Mouse (Mus musculus) ES-E14 (cell line): Measurements from ENCODE around the gene Nat8f4. TPM values are rescaled to one million over a fixed set of nuclear protein-coding genes. Genes with fewer than 3 reads are reported as not detected.
"Not testable (repeated sequence)": the region's sequence is repeated elsewhere in the genome, so short reads cannot be mapped to it uniquely, and the experiment has no call there.

ENCODE experiments used
- DNase-seq: peaks from one replicate; pipeline ENCODE4 v3.0.0-alpha.2; 2013; ENCODE audit warnings: low read depth, low spot score
- H3K27ac ChIP-seq: 2 replicates; pipeline ENCODE4 v1.5.1; 2012; ENCODE audit warnings: low read depth, mild to moderate bottlenecking, low read length, moderate library complexity, mixed read lengths; ENCODE audit not compliant: poor library complexity, insufficient read depth, severe bottlenecking
- H3K36me3 ChIP-seq: 2 replicates; pipeline ENCODE4 v1.6.1; 2012; ENCODE audit warnings: mild to moderate bottlenecking, low read length, moderate library complexity, mixed read lengths; ENCODE audit not compliant: control insufficient read depth, poor library complexity, insufficient read depth, severe bottlenecking
- H3K4me1 ChIP-seq, 2 experiments: fragments of 150-350 bp in 1 of 2; sonication (generic) in 1 of 2; 2 replicates each; pipeline ENCODE4 v1.6.1; 2012; ENCODE audit warnings: low read length in 2 of 2, mild to moderate bottlenecking in 1 of 2, mixed read lengths in 1 of 2; ENCODE audit not compliant: control insufficient read depth in 2 of 2, insufficient read depth in 2 of 2, poor library complexity in 1 of 2
- H3K4me3 ChIP-seq, 2 experiments: fragments of 150-350 bp in 1 of 2; sonication (generic) in 1 of 2; 2 replicates each; pipeline ENCODE4 v1.5.1; 2012; ENCODE audit warnings: low read length in 2 of 2, low read depth in 1 of 2, mild to moderate bottlenecking in 1 of 2, mixed read lengths in 1 of 2; ENCODE audit not compliant: insufficient read depth in 1 of 2, poor library complexity in 1 of 2, severe bottlenecking in 1 of 2
- H3K9ac ChIP-seq: 2 replicates; pipeline ENCODE4 v1.6.1; 2012; ENCODE audit warnings: low read depth, mild to moderate bottlenecking, low read length, mixed read lengths; ENCODE audit not compliant: poor library complexity, insufficient read depth, severe bottlenecking
- H3K9me3 ChIP-seq: fragments of 150-350 bp; sonication (generic); 2 replicates; pipeline ENCODE4 v1.6.1; 2012; ENCODE audit warnings: low read depth, mild to moderate bottlenecking, low read length; ENCODE audit not compliant: control insufficient read depth, insufficient read depth
- CHD2 ChIP-seq: IDR thresholded peaks from 2 replicates; pipeline ENCODE4 v1.6.1; 2014; ENCODE audit warnings: mild to moderate bottlenecking, low read depth, low read length, inconsistent platforms
- HCFC1 ChIP-seq: IDR thresholded peaks from 2 replicates; pipeline ENCODE4 v1.6.1; 2012; ENCODE audit warnings: low read length, inconsistent platforms, borderline replicate concordance; ENCODE audit not compliant: insufficient read depth
- MAFK ChIP-seq: IDR thresholded peaks from 2 replicates; pipeline ENCODE4 v1.6.1; 2014; ENCODE audit warnings: mild to moderate bottlenecking, low read depth, low read length, inconsistent platforms; ENCODE audit not compliant: insufficient read depth
- ZC3H11A ChIP-seq: IDR thresholded peaks from 2 replicates; pipeline ENCODE4 v1.6.1; 2012; ENCODE audit warnings: low read depth, mild to moderate bottlenecking, inconsistent platforms, low read length, borderline replicate concordance
- ZNF384 ChIP-seq: IDR thresholded peaks from 2 replicates; pipeline ENCODE4 v1.6.1; 2012; ENCODE audit warnings: low read depth, low read length, inconsistent platforms
- in situ Hi-C, 2 experiments: fragments of 600-800 bp; cut with MboI; formaldehyde crosslinking; loops; one replicate each; pipeline ENCODE4 v1.15.1; 2025; ENCODE audit warnings: low sequenced_read_pairs in 2 of 2, inconsistent platforms in 1 of 2; ENCODE audit not compliant: unreplicated experiment in 2 of 2
- total RNA-seq: library from RNA; depleted of rRNA; stranded (reverse); fragments of 300-350 nt; gene quantifications from 2 replicates; pipeline ENCODE4 v1.2.3, GENCODE M21; 2012

Nat8f4 gene
- total RNA-seq, 1 experiment = 6.0 TPM

GRCm38 (mm10) chr6:85864900-85865639 is 39.6 kb downstream of the Nat8f4 start:
- DNase-seq, H3K27ac ChIP-seq, H3K4me1 ChIP-seq, H3K9ac ChIP-seq, H3K4me3 ChIP-seq, H3K36me3 ChIP-seq, H3K9me3 ChIP-seq, in situ Hi-C loops: not testable (repeated sequence)

GRCm38 (mm10) chr6:85863840-85864239 is 40.8 kb downstream of the Nat8f4 start:
- in situ Hi-C loops = no loop called here
- TF ChIP-seq MAFK (no peak), HCFC1 (no peak), ZC3H11A (no peak), ZNF384 (no peak), CHD2 (no peak)
- no peaks in the 10 kb centered on the region for H3K36me3 ChIP-seq

DNA sequence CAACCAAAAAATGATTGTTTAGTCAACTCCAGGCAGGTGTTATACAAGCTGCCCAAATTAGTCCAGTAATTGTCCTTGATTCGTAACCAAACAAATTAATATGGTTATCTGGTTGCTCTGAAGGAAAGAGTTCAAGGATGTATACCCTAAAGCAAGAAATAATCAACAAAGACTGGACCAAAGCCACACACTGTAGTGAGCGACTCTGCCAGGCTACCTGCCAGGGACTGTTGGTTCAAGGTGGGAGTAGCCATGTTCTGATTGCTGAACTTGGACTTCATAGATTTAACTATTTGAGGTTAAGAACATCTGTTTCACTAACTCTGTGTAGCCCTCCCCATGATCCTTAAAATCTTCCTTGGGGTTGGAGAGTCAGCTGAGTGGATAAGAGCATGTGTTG is 41.5 kb downstream of the Nat8f4 start:
- no peak overlapping the region for H3K27ac ChIP-seq
- H3K4me3 ChIP-seq = no peak overlapping the region
- no peaks in the 10 kb centered on the region for H3K9me3 ChIP-seq
- TF ChIP-seq ZNF384 (no peak), HCFC1 (no peak), ZC3H11A (no peak), CHD2 (no peak), MAFK (no peak)
- in situ Hi-C loops = no loop called here
- no peak overlapping the region for H3K9ac ChIP-seq
- DNase-seq = no peak
- peaks cover 0 to 2% of the 10 kb centered on the region in 2 experiments; a peak in 1 of 4 replicates for H3K4me1 ChIP-seq
- no peaks in the 10 kb centered on the region for H3K36me3 ChIP-seq

More at GRCm38 (mm10) chr6:85863840-85864239, 40.8 kb downstream of the Nat8f4 start:
- no peak for DNase-seq
- Histone ChIP-seq H3K9ac (no peak overlapping the region), H3K4me3 (no peak overlapping the region), H3K9me3 (peaks cover 2% of the 10 kb centered on the region; the same call in 1 of the 2 replicates), H3K27ac (no peak overlapping the region), H3K4me1 (peaks cover 0 to 2% of the 10 kb centered on the region in 2 experiments; a peak in 1 of 4 replicates)

GRCm38 (mm10) chr6:85862565-85862964 is 42.1 kb downstream of the Nat8f4 start:
- H3K9ac ChIP-seq = no peak overlapping the region
- no peak overlapping the region for H3K4me3 ChIP-seq
- no peak overlapping the region for H3K27ac ChIP-seq
- DNase-seq = no peak
- H3K36me3 ChIP-seq = no peaks in the 10 kb centered on the region
- no peak for TF ChIP-seq CHD2
- no peak for TF ChIP-seq ZNF384
- TF ChIP-seq HCFC1 = no peak
- TF ChIP-seq MAFK = no peak
- no peak for TF ChIP-seq ZC3H11A
- in situ Hi-C loops = no loop called here
- H3K9me3 ChIP-seq = no peaks in the 10 kb centered on the region
- peaks cover 0 to 2% of the 10 kb centered on the region in 2 experiments; a peak in 1 of 4 replicates for H3K4me1 ChIP-seq

DNA sequence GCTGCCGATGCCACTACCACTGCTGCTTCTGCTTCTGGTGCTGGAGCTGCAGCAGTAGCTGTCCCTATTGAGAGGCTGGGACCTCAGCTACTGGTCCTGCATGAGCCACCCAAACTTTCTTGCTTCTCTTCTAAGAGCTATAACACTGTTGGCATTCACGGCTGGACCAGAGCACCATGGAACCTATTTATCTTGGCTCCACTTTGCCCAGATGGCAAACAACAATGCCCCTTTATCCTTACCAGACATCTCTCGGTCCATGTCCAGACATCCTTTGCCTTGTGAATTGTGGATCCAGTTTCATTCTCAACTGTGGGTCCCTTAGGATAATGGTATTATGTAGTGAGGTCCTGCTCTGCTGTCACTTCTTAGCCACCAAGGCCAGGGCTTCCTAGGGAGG is 43.4 kb downstream of the Nat8f4 start:
- TF ChIP-seq MAFK = no peak
- no peak for TF ChIP-seq HCFC1
- TF ChIP-seq ZC3H11A = no peak
- TF ChIP-seq ZNF384 = no peak
- TF ChIP-seq CHD2 = no peak
- H3K27ac ChIP-seq = no peak overlapping the region
- in situ Hi-C loops = no loop called here

More for the DNA sequence above, 43.4 kb downstream of the Nat8f4 start:
- Histone ChIP-seq H3K36me3 (no peaks in the 10 kb centered on the region), H3K4me1 (peaks cover 0 to 2% of the 10 kb centered on the region in 2 experiments; a peak in 1 of 4 replicates), H3K9ac (no peak overlapping the region), H3K9me3 (no peaks in the 10 kb centered on the region), H3K4me3 (no peak overlapping the region)
- no peak for DNase-seq
